Comparison of ENCODE assay signal across 10 mouse cellular contexts in genomic region chr11:32580305-32580947, GRCm38 (mm10). TPM values are rescaled to one million over a fixed set of nuclear protein-coding genes. Genes with fewer than 3 reads are reported as not detected.
DNase-seq lines count a peak whose midpoint lies in the region; ATAC-seq lines count a peak whose summit lies in the region.
"Had no signal": no experiment of that assay in that cellular context is flagged by ENCODE, and none has a peak within 500 bp of the region (broad histone marks: within the 10 kb centered on the region; RNA-seq: fewer than 3 reads in every experiment).

No protein-coding gene starts in this region.

- H3K36me3 ChIP-seq in embryonic facial prominence, embryonic 12.5 days: no peaks in the 10 kb centered on the region
- H3K36me3 ChIP-seq in midbrain, embryonic 13.5 days: no peaks in the 10 kb centered on the region

- H3K4me1 ChIP-seq in embryonic facial prominence, embryonic 12.5 days: peaks cover 8% of the 10 kb centered on the region; the same call in 1 of the 2 replicates
- H3K4me1 ChIP-seq in midbrain, embryonic 13.5 days (replicated peaks): peaks cover 9% of the 10 kb centered on the region; the same call in 1 of the 2 replicates

- no peaks in the 10 kb centered on the region for H3K9me3 ChIP-seq in embryonic facial prominence, embryonic 12.5 days
- no peaks in the 10 kb centered on the region for H3K9me3 ChIP-seq in midbrain, embryonic 13.5 days

- H3K27ac ChIP-seq in embryonic facial prominence, embryonic 12.5 days: no peak overlapping the region
- H3K27ac ChIP-seq in midbrain, embryonic 13.5 days: no peak overlapping the region
- H3K27ac ChIP-seq: heart, adult 2 months had no signal

- intact Hi-C loops in left cerebral cortex, postnatal 10 days (cut with DNase I): no loop called here

- no peak overlapping the region for H3K4me2 ChIP-seq in embryonic facial prominence, embryonic 12.5 days (replicated peaks)
- no peak overlapping the region for H3K4me2 ChIP-seq in midbrain, embryonic 13.5 days (replicated peaks)

- no peak overlapping the region for H3K9ac ChIP-seq in embryonic facial prominence, embryonic 12.5 days
- H3K9ac ChIP-seq in midbrain, embryonic 13.5 days (replicated peaks): no peak overlapping the region

- H3K27me3 ChIP-seq in embryonic facial prominence, embryonic 12.5 days: no peaks in the 10 kb centered on the region
- H3K27me3 ChIP-seq in midbrain, embryonic 13.5 days: no peaks in the 10 kb centered on the region
- H3K27me3 ChIP-seq: Patski had no signal

- DNase-seq in gastrocnemius, postnatal 25 days: peak; percentile 56
- DNase-seq in gastrocnemius, postnatal 10 days: no peak
- peak; percentile 88 for DNase-seq in CD4-positive helper T cell, adult 2 months (ENCODE audit: low read depth, low spot score)
- peak; percentile 55 to 82 for DNase-seq in left cerebral cortex, postnatal 10 days (ENCODE audit: extremely low spot score in 1 of 2, low spot score in 2 of 2)
- DNase-seq in thymus, postnatal 10 days (ENCODE audit: low spot score in 2 of 2): peak; percentile 55 to 71
- DNase-seq in adrenal gland, postnatal 25 days: no peak

- no peak overlapping the region for H3K4me3 ChIP-seq in embryonic facial prominence, embryonic 12.5 days
- H3K4me3 ChIP-seq in midbrain, embryonic 13.5 days (replicated peaks): no peak overlapping the region
- H3K4me3 ChIP-seq: heart, adult 2 months had no signal

- ATAC-seq in embryonic facial prominence, embryonic 12.5 days (ENCODE audit: insufficient number of reproducible peaks, insufficient read depth, low FRiP score, low TSS enrichment): 0 out of 2 replicates have a peak, but pooled peaks have one; percentile 54
- peak; percentile 81 for ATAC-seq in midbrain, embryonic 13.5 days
- ATAC-seq: Patski had no signal

- 72% methylated on average over 16 of the region's 16 CpGs for WGBS in embryonic facial prominence, embryonic 12.5 days
- 76% methylated on average over 16 of the region's 16 CpGs for WGBS in midbrain, embryonic 13.5 days

RNA-seq across cellular contexts. Expression of gene Stk10, which starts 47.3 kb away (rescaled TPM):
- 1 to 10 TPM; 2.6 to 3.2 TPM for total RNA-seq in gastrocnemius, postnatal 25 days (2021)
- 1 to 10 TPM; 5.3 to 8.5 TPM for total RNA-seq in gastrocnemius, postnatal 10 days (2021)
- polyA plus RNA-seq in embryonic facial prominence, embryonic 12.5 days (2016; fragmentation: Nextera tagmentation; extraction: Ambion mirVana): 3.1 and 3.2 TPM in 2 replicates
- total RNA-seq in left cerebral cortex, postnatal 10 days (2021): 1 to 10 TPM; 6.4 to 7.5 TPM
- 1.1 and 2.3 TPM in 2 replicates for polyA plus RNA-seq in midbrain, embryonic 13.5 days (2015; fragmentation: Nextera tagmentation; extraction: Ambion mirVana)
- total RNA-seq in adrenal gland, postnatal 25 days (2021): 10.3 TPM in 2 replicates

RNA-seq across cellular contexts. Expression of gene Efcab9, which starts 48.5 kb away (rescaled TPM):
- 1 to 10 TPM in 1 of 2 experiments, under 1 TPM in 1; 0.75 to 1.0 TPM for total RNA-seq in gastrocnemius, postnatal 25 days (2021)
- total RNA-seq in gastrocnemius, postnatal 10 days (2021): under 1 TPM in 1 of 2 experiments, not detected in 1; 0.66 TPM
- polyA plus RNA-seq in embryonic facial prominence, embryonic 12.5 days (2016; fragmentation: Nextera tagmentation; extraction: Ambion mirVana): 0.32 and 0.36 TPM in 2 replicates
- total RNA-seq in left cerebral cortex, postnatal 10 days (2021): not detected
- 0.35 TPM in 1 of 2 replicates, not detected in the other for polyA plus RNA-seq in midbrain, embryonic 13.5 days (2015; fragmentation: Nextera tagmentation; extraction: Ambion mirVana)
- 1.5 TPM in 1 of 2 replicates, not detected in the other for total RNA-seq in adrenal gland, postnatal 25 days (2021)
- total RNA-seq: heart, adult 2 months had no signal
- polyA plus RNA-seq: heart, adult 2 months had no signal

Comparison
In these comparisons a context has a peak if more than half of its experiments do, and no peak if none do; other contexts are left out.
1. DNase-seq: peak in gastrocnemius, postnatal 25 days (single experiment), CD4-positive helper T cell, adult 2 months (single experiment), left cerebral cortex, postnatal 10 days (2 of 2) and thymus, postnatal 10 days (2 of 2); none in gastrocnemius, postnatal 10 days (single experiment) and adrenal gland, postnatal 25 days (single experiment).